Mouse (Mus musculus): ENCODE data around the gene Denr.
A peak's percentile ranks its signal among the peaks of the same experiment; 100 is the strongest.

Gene Denr

DNA sequence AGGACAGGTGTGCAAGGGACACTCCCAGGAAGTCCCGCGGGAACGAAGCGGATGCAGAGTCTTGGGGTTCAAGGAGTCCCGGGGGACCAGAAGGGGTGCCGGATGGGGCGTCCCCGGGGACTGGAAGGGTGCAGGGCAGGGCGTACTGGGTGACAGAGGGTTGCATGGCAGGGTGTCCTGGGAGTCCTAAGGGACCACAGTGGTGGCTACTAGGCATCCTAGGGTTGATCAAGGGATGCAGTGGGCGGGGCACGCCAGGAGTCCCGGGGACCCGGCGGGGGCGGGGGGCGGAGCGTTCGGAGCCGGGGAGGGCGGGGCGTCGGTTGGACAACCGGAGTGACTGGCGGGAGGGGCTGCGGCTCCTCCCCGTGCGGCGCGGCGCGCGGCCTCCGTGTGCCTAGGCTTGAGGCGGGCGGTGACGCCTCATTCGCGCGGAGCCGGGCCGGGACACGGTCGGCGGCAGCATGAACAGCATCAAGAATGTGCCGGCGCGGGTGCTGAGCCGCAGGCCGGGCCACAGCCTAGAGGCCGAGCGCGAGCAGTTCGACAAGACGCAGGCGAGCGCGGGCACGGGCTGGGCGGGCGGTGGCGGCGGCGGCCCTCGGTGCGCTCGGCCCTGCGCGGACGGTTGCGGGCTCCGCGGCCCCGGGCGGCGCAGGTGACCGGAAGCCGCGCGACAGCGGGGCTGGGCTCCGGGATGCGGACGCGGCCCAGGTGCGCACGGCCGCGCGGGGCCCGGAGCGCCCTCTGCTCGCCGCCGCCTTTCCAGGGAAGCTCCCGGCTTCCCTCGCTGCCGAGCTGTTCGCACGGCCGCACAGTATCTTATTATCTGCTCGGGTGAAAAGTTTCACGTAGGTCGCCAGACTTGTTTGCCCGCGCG, 66.6 kb downstream of the Denr start, which contains the start of gene Hip1r:
Hip1r (plus strand) TSS at position 330 of the 880 bp plus-strand sequence.
- peak; percentile 99 for DNase-seq

DNA sequence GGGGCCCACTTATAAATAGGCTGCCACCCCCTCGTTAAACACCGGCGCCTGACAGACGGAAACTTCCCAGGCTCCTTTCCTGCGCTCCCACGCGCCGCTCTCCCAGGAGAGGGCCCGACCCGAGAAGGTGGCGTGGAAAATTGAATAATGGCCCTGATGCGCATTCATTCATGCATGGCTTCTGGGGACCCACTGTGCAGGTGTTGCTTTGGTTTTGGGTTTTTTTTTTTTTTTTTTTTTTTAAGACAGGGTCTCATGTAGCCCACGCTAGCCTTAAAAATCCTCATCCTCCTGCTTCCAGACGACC, 67.2 kb downstream of the Denr start:
- peak; percentile 96 for DNase-seq

DNA sequence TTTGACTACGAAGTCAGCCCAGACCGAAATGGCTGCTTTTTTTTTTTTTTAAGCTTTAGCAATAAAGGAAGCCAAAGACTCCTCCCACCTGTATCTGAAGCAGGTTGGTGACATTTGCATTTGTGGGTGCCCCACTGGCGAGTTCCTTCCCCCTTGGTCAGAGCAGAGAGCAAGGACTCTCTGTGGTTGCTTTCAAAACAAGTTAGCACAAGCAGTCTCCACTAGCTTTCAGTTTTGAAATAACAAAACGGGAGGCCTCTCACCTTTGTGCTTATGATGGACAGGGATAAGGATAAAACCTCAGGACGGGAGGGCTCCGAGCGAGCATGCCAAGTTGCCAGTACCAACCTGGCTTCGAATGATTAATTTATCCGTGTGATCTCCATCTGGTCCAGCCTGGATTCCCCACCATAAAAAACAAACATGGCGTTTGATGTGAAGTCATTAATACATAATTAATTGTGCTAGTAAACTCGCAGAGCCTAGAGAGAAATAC, 67.7 kb downstream of the Denr start:
- DNase-seq: peak; percentile 90

DNA sequence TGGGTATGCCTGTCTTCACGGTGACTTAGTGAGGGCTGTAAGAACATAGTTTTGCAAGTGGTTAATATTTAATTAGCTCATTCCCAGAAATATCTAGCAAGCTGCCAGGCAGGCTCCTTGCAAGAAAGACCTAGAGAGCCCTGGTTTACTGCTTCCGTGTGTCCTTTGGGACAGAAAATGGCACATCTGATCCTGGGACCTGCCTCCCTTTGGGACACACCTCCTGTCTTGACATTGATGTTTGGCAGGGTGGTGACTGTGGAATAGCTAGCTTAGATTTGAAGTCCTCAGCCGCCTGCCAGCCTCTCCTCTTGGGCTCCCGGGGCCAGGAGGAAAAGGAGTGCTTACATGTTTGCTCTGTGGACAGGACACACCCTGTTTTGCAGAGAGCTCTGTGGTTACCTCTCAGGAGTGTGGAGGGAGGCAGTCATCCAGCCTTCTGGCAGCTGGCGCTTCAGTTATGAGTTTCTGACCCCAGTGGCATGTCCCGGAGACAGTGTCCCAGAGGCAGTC, 68.7 kb downstream of the Denr start:
- peak; percentile 90 for DNase-seq

DNA sequence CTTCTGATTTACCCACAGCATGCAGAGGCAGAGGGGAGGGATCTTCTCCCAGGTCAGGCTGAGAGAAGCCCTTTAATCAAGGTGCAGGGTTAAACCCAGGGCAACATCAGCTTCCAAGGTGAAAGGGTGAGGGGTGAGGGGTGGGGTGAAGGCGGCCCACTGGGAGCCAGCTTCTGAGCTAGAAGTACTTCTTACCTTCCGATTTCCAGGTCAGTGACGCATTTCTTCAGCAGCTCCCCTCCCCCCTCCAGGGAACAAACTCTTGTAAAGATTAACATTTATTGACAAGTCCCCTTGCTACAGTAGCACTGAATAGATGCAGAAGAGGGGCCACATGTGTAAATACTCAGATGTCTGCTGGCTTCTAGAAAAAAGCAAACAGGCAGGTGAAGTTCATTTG, 70.3 kb downstream of the Denr start:
- DNase-seq: peak; percentile 64

DNA sequence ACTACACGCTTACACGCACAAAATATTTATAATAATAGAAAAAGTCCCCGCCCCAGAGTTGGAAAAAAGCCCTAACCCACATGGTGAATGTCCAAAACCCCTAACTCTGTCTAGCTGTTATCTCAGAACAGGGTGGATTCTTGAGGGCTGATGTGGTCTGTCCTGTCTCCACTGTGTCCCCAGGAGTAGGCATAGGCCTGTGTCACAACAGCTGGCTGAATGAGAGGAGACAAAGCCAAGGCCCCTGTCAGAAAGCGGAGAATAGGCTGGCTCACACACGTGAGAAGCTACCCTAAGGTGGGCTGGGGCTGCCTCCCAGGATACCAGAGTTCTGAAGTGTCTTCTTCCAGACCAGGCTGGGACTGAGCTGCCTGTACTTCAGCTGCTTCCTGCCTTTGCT, 71.2 kb downstream of the Denr start:
- DNase-seq: no peak
